Mouse (Mus musculus): Measurements from ENCODE around the gene Osbpl8. TPM values are rescaled to one million over a fixed set of nuclear protein-coding genes. Genes with fewer than 3 reads are reported as not detected.

The Osbpl8 gene
- total RNA-seq (2023), result 69.6 TPM

GRCm38 (mm10) chr10:111164304-111165218 lies at the start of gene Osbpl8:
TSS of gene Osbpl8 (plus strand) at chr10:111164752.

GRCm38 (mm10) chr10:111298140-111299098 lies 133.9 kb downstream of the Osbpl8 start, which contains the start of gene Bbs10:
TSS of gene Bbs10 (plus strand) at chr10:111298679.

Other genes starting within 250 kb of the Osbpl8 start
- gene Csrp2, start 245.0 kb upstream of the Osbpl8 start, total RNA-seq (2023), result 7.1 TPM
- 65.1 TPM for gene Zdhhc17, start 154.6 kb upstream of the Osbpl8 start, total RNA-seq (2023)
- 2.7 TPM for gene Bbs10, start 133.9 kb downstream of the Osbpl8 start, total RNA-seq (2023)

Measured in CD4-positive naive resting alpha-beta T cell, adult 57 days (primary cell).